Mouse (Mus musculus) left cerebral cortex, adult 18-20 months (tissue): ENCODE results near the gene Slc25a35. TPM values are rescaled to one million over a fixed set of nuclear protein-coding genes. Genes with fewer than 3 reads are reported as not detected.
"Not testable (repeated sequence)": the region's sequence is repeated elsewhere in the genome, so short reads cannot be mapped to it uniquely, and the experiment has no call there.

Experiments
- DNase-seq, 2 experiments: peaks; one replicate each; pipeline ENCODE4 v3.0.0; 2021 to 2022; ENCODE audit warnings: low spot score in 2 of 2, mixed read lengths in 1 of 2
- long read RNA-seq, 2 experiments: library from polyadenylated mRNA; stranded (forward); transcript quantifications; one replicate each; pipeline ENCODE4 v2.0.0; 2021
- total RNA-seq, 2 experiments: library from RNA; stranded (reverse); gene quantifications; 2 replicates each; pipeline ENCODE4 v1.2.3; 2021

Slc25a35 gene
- 1 to 10 TPM; 5.6 to 6.7 TPM for total RNA-seq
- long read RNA-seq, experiment 1, partial matches to known transcripts, result 1 of 6 reads
- long read RNA-seq, experiment 1, other reads (novel, unspliced or antisense), result 2 of 6 reads
- long read RNA-seq, experiment 2, partial matches to known transcripts, result 0 of 3 reads
- long read RNA-seq, experiment 2, other reads (novel, unspliced or antisense), result 0 of 3 reads

DNA sequence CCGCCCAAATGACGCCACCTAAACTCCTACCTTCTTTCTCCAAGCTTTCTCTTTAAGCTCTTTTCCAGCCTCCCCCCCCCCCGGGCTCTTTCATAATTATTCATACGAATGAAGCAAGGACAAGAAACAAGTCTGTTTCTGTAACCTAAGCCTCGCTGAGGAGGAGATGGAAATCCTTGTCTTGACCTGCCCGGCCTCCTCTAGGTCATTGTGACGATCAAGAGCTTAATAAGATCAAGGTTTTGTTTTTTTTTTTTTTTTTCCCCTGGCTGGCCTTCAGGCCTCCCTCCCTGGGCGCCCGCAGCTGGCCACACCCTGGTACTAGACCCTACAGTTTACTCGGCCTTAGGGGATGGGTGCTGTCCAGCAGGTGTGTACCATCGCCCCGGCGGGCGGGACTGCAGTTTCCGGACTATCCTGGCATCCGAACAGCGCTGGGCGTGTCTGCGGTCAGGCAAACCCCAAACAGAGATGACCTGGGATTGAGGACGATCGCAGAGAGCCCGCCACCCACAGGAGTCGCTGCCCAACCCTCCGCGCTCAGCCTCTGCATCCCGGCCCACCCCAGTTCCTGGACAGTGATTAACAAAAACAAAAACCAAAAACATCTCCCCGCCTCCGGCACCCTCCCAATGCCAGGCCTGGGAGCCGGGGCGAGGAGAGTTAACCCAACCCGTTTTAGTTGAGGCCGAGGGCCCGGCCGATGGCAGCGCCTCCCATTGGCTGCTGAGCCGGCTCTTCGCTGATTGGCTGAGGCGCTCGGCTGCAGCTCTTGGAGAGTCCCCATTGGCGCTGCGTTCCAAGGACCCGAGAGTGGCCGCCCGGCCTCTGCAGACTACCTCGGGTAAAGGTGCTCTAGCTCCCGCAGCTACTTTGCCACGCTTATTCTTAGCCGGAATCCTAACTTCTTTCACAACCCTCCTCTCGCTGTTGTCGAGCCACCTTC lies at the start of gene Slc25a35:
Gene Slc25a35, plus strand, starts transcription at position 795 of the 946 bp plus-strand sequence.
- DNase-seq, result peak; percentile 89 to 93

DNA sequence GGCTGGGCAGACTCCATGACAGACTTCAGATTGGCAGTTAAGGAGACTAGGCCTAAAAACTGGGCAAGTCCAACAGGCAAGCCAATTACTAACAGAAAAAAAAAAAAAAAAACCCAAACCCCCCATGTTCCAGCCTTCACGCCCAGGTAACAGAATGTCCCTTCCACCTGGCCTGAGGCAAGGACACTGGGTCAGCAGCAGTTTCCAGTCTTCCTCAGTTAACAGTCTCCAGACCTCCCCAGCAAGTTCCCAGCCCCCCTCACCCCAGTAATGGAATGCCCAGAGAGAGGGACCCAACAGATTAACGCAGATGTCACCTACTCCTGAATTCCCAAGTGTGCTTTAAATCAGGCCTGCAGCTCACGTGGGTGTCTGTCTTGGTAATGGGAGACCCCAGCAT lies 44.7 kb upstream of the Slc25a35 start:
- DNase-seq, result no peak

GRCm38 (mm10) chr11:68924749-68925148 lies 43.2 kb upstream of the Slc25a35 start:
- DNase-seq, result no peak

- no peak for DNase-seq
Observed at GRCm38 (mm10) chr11:68926981-68927380, 41.0 kb upstream of the Slc25a35 start, which contains the start of gene Odf4. Gene Odf4, minus strand, starts transcription at chr11:68927081.

DNA sequence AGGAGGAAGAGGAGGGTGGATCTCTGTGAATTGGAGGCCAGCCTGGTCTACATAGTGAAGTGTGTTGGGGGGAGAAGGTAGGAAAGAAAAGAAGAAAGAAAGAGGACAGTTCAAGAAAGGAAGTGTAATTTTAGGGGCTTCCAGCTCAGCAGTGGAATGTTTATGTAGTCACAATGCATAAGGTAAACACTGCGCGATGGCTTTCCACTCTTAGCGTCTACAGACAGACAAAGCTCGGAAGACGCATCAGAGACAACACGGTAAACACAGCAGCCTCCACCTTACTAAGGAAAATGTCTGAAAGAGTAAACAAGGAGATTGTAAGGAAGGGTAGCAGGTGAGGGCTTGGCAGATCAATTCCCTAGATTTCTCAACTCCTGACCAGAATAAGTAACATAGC lies 38.0 kb upstream of the Slc25a35 start:
- no peak for DNase-seq

GRCm38 (mm10) chr11:68933885-68934507 lies 33.9 kb upstream of the Slc25a35 start:
- no peak for DNase-seq

DNA sequence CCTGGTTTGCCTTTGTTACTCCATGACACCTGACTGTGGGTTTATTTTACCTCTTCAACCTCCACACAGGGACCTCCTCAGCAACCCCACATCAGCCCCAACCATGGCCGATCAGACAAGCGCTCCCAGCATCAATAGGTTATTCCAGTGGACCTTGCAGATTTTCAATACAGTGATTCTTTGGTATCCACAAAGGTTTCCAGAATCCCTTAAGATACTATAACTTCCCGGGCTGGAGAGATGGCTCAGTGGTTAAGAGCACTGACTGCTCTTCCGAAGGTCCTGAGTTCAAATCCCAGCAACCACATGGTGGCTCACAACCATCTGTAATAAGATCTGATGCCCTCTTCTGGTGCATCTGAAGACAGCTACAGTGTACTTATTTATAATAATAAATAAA lies 31.0 kb upstream of the Slc25a35 start:
- DNase-seq, result not testable (repeated sequence)

DNA sequence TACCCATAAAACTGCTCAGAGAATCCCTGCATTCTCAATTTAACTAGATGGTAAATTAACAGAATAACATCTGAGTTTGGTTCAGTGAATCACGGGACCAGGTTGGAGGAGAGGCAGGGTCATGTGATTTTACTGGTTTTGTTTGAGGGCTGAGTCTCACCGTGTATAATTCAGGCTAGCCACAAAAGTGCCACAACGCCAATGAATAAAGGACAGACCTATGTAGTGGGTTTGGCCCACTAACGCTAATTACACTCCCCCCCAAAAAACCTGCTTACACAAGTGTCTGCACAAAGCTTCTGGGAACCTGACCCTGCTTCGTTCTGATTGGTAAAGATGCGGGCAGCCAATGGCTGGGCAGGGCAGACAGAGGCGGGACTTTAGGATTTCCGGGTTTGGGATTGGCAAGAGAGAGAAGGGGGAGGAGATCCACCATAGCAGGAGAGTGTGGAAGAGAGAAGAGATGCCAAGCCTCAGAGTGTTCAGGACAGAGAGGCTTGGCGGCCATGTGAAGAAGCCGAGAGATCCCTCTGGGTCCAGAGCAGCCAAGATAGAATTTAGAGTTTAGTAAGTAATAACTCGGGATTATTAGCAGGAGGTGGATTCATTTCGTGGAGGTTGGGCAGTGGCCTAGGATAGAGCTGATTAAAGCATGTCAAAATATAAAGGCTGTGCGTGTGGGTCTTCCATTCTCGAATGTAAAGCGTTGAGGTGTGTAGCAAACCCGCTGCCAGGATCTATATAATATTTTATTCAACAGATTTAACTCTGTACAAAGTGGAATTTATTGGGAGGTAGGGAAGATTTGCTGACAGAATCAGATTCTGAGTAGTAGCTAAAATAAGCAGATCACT lies 28.3 kb upstream of the Slc25a35 start:
- peak; percentile 71 to 81 for DNase-seq

DNA sequence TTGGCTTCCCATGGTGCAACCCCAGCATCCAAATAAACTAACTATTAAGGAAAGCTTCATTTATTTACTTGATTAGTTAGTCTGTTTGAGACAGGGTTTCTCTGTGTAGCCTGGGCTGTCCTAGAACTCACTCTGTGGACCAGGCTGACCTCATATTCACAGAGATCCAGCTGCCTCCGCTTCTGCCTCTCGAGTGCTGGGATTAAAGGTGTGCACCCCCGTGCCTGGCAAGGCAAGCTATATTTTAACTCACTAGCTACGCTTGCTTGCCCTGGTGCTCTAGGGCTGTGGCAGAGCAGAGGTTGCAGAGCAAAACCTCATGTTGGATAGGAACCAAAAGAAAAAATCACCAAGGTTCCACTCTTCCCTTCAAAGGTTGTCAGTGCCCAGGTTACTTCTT lies 27.4 kb upstream of the Slc25a35 start:
- no peak for DNase-seq

GRCm38 (mm10) chr11:68942731-68943130 lies 25.2 kb upstream of the Slc25a35 start:
- DNase-seq, result no peak

GRCm38 (mm10) chr11:68945245-68945644 lies 22.7 kb upstream of the Slc25a35 start:
- DNase-seq, result no peak

DNA sequence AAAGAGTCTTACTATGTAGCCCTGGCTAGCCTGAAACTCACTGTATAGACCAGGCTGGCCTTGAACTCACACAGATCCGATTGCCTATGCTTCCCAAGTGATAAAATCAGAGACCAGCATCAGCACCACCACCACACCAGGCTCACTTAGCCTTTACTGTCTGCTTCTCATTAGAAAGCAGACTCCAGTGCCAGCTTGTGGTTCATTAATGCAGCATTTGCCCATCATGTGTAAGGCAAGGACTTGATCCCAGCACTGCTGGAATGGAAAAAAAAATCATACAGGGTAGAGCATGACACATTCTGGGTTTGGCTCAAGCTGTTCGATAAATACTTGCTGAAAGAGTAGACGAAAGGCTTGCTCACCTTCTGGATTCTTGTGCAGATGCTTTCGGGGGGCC lies 21.9 kb upstream of the Slc25a35 start:
- DNase-seq, result no peak

- peak; percentile 60 to 71 for DNase-seq
Observed at GRCm38 (mm10) chr11:68946806-68947440, 21.0 kb upstream of the Slc25a35 start.

- peak in 1 of 2 experiments; percentile 38 for DNase-seq
Observed at GRCm38 (mm10) chr11:68947542-68947993, 20.4 kb upstream of the Slc25a35 start.

GRCm38 (mm10) chr11:68953903-68954302 lies 14.0 kb upstream of the Slc25a35 start:
- no peak for DNase-seq

GRCm38 (mm10) chr11:68954408-68954807 lies 13.5 kb upstream of the Slc25a35 start:
- DNase-seq, result no peak

DNA sequence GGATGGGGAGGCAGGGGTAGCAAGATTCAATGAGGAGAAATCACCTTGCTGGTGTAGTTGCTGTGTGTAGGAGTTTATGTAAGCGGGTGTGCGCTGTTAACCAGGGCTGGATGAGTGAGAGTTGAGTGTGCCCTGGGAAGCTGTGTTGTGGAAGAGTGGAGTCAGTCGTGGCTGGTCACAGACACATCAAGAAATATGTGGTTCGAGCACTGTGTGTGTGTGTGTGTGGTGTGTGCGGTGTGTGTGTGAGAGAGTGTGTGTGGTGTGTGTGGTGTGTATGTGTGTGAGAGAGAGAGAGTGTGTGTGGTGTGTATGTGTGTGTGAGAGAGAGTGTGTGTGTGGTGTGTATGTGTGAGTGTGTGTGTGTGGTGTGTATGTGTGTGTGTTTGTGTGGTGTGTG lies 12.5 kb upstream of the Slc25a35 start:
- no peak for DNase-seq

- no peak for DNase-seq
Observed at GRCm38 (mm10) chr11:68956107-68956506, 11.8 kb upstream of the Slc25a35 start.

DNA sequence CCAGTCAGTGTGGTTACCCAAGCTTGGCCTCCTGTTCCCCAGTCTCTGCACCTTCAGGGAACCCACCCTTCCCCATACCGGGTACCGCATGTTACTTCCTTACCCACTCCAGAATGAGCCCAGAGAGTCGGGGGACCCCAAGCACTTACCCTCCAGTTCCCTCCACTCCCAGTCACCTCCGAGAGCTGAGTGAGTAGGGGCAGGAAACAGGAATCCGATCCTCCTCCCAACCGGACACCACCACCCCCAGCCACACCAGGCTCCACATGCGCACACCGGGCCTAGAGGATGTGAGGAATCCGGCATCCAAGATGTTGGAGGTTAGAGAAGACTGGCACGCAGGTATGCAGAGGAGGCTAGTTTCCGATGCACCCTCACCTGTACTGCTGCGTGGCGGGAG lies 11.2 kb upstream of the Slc25a35 start:
- no peak for DNase-seq

DNA sequence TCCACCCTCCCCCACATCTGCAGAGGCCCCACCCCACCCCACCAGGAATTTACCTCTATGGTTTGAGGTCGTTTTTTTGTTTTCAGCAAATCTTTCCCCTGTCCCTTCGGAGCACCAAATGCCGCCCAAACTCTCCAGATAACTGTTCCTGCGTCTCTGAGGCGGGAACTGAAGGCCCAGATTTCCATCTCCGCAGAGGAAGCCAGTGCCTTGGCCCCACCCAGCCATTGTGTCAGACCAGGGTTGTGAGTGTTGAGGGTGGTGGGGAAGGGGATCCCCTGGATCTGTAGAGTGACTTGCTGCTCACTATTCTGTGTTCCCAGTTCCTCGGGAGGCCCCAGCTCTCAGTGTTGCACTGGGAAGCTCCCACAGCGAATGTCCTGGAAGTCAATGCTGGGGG lies 10.6 kb upstream of the Slc25a35 start, which contains the start of gene Arhgef15:
Gene Arhgef15, minus strand, starts transcription at position 173 of the 400 bp plus-strand sequence.
- DNase-seq, result no peak
